Mouse (Mus musculus) layer of hippocampus, postnatal 36 days (tissue): Measurements from ENCODE around the gene Tbx2. TPM values are rescaled to one million over a fixed set of nuclear protein-coding genes. Genes with fewer than 3 reads are reported as not detected.

ENCODE experiments used
- DNase-seq, 2 experiments: peaks; one replicate each; pipeline ENCODE4 v3.0.0; 2022
- total RNA-seq, 2 experiments: library from RNA; stranded (reverse); gene quantifications; 2 replicates each; pipeline ENCODE4 v1.2.3; 2021

The Tbx2 gene
- total RNA-seq, 2 experiments from 2014 or later, result 1.2 to 1.4 TPM

GRCm38 (mm10) chr11:85825823-85826222 lies 6.5 kb upstream of the Tbx2 start:
- no peak for DNase-seq

- no peak for DNase-seq
Observed at GRCm38 (mm10) chr11:85827342-85827741, 5.0 kb upstream of the Tbx2 start.

- DNase-seq, result no peak
Observed at GRCm38 (mm10) chr11:85828691-85829519, 3.4 kb upstream of the Tbx2 start.

DNA sequence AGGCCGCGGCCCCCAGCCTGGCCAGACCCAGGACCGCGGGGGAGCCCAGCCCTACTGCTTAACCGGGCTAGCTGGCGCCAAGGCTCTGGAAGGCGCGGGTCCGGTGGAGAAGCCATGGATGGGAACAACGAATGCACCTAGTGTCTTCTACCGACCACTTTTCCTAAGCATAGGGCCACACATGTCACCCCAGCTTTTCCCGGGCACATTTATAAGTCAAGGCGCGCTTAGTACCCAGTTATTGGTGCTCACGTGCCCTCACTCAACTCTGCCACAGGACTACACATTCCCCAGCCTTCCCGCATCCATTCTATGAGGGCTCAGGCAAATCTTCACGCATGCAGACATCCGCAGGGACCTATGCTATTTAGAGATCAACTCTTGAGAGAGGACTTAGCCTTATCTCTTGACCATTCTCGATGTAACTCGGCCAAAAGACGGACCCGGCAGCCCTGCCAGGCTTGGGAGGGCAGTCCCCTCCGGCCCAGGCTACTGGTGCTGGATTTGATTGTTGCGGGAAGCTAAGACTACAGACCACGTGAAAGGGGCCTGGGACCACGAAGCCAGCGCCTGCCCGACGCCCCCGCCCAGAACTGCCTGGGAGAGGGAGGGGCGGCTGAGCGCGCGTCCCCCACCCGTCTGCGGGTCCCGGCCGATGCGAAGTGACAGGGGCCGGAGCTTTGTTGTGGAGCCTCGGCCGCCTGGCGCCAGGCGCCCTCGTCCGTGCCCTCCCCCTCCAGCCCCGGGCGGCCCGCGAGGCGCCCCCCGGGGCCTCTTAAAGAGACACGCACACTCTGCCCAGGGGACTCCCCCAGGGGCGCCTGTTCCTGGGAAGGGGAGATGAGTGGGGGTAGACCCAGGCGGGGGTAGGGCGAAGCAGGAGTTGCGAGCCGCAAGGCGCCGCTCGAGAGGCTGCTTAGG lies 2.6 kb upstream of the Tbx2 start:
- no peak for DNase-seq

DNA sequence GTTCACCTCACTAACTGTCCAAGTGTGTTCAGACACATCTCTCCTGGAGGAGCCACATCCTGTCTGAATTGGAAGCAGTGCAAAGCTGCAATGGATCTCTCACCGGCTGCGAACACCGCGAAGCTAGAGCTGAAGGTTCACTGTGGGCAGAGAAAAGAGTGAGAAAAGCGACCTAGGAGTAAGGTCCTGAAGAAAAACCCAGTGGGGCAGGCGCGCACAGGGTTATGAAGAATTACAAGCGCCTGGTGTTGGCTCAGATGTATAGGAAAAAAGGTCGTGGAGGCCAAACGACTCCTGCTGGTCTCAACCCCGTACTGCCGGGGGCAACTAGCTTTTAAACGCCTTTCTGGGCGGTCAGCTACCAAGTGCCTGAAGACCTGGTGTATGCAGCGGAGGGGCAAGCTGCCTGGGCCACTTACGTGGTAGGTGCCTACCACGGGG lies 1.4 kb upstream of the Tbx2 start:
- no peak for DNase-seq

DNA sequence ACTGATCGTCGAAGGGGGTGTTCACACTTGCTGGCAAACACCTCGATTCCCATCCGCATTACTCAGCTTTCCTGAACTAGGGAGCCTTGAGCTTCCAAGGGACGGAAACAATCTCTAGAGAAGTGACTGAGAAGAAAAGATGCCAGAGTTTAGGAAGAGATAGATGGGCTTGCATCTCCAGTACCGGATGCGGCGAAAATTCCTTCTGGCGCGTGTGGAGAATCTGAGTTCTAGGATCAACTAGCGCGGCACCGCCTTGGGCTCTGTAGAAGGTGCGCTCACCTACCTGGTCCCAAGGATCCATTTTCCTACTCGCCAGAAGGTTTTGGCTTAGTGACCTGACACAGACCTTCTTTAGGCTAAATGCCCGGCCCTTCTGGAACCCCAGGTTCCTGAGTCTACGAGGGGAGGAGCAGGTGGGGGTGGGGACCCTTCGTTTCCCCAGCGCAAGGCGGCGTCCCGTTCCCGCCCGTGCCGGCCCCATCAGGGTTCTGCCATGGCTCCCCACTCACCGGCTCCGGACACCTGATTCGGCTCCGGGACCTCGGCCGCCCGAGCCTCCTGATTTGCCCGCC lies 608 bp upstream of the Tbx2 start:
- no peak for DNase-seq

DNA sequence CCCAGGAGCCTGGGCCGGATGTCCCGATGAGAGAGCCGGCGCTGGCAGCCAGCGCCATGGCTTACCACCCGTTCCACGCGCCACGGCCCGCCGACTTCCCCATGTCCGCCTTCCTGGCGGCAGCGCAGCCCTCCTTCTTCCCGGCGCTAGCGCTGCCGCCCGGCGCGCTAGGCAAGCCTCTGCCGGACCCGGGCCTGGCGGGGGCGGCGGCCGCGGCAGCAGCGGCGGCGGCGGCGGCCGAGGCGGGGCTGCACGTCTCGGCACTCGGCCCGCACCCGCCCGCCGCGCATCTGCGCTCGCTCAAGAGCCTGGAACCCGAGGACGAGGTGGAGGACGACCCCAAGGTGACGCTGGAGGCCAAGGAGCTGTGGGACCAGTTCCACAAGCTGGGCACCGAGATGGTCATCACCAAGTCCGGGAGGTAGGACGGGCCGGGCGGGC lies 750 bp downstream of the Tbx2 start:
- DNase-seq, result no peak

DNA sequence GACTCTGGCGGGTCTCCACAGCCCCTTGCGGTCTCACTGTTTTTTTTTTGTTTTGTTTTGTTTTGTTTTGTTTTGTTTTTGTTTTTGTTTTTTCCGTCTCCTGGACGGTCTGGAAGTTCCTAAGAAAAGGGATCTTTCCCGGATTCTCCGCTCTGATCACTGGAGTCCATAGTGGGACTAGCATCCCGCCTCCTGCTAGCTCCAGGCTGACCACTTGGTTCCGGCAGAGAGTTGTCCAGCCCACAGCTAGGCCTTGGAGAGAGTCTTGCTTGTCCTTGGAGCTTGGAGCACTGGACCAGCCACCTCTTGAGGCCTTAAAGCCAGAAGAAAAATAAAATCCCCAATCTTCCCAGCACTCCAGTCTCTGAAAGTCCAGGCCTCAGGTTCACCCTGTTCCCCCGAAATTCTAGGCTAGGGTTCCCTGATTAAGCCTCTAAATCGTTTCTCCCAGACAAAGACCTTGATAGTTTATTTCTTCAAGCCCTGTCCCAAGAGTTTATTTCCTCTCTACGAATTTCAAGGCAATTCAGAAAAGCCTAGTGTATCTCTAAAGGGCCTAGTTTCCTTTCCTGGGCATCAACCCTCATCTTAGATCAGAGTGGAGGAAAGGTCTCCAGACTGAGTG lies 1.5 kb downstream of the Tbx2 start:
- DNase-seq, result no peak

DNA sequence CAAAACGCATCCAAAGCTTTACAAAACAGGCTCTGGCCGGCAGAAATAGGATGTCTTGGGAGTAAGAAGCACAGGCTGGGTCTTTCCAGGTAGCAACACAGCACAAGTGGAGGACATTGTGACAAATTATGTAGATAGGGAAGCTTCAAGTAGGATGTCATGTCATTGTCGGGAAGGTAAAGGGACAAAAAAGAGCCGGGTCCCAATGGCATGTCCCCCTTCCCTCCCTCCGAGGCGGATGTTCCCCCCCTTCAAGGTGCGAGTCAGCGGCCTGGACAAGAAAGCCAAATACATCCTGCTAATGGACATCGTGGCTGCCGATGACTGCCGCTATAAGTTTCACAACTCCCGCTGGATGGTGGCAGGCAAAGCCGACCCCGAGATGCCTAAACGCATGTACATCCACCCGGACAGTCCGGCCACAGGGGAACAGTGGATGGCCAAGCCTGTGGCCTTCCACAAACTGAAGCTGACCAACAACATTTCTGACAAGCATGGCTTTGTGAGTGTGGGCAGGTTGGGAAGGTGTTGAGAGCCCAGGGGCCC lies 2.1 kb downstream of the Tbx2 start:
- DNase-seq, result no peak

DNA sequence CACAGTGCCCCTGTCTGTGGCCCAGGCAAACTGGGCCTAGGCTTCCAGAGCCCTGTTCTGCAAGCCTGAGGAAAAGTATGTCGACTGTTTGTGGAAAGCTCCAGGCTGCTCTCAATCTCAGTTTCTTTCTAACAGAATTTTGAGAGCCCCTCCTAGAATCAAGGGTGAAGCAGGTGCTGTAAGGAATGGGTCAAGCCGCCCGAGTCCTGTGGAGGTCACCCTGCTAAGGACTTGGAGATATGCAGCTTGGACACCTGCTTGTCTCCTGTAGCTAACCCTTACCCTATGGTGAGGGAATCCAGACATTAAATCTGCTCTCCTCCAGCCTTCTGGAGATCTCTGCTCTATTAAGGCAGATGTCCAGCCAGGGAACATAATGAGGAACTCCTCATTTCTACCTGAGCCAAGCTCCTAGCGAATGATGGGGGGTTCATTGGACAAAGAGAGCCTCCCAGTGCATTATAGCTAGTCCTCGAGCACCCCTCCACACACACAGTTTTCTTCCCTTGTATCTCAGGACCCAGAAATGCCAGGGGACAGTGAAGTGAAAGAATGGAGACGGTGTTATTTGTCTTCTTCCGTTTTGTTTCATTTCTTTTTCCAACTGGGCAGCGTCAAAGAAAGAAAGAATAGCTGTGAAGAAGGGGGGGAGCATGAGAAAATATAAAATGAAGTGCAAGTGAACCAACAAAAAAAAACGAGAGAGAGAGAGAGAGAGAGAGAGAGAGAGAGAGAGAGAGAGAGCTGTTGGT lies 2.8 kb downstream of the Tbx2 start:
- no peak for DNase-seq

DNA sequence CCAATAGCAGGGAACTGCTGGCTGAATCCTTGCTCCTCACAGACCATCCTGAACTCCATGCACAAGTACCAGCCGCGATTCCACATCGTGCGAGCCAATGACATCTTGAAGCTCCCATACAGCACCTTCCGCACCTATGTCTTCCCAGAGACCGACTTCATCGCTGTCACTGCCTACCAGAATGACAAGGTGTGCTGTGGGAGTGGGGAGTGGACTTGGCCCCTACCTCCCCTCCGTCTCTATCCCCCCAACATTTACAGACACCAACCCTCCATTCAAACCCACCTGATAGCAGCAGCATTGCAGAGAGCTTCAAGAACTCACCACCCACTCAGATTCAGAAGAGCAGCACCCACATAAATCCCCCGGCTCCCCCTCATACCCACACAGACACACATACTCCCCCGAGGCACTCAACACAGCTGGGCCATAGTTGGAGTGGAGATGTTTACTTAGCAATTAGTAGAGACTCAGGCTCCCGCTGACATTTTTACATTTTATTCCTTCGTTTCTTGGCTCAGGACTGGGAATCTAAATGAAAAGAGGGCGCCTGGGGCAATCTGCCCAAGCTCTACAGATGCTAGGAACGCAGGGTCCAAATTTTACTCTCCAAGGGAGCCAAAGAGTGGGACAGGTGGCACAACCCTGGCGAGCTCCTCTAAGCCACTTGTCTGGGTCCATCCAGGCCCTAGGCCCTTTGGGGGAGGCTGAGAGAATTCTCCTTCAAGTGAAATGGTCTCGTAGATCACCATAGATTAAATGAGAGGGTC lies 3.6 kb downstream of the Tbx2 start:
- no peak for DNase-seq

- DNase-seq, result no peak
Observed at GRCm38 (mm10) chr11:85836523-85837290, 4.4 kb downstream of the Tbx2 start.

DNA sequence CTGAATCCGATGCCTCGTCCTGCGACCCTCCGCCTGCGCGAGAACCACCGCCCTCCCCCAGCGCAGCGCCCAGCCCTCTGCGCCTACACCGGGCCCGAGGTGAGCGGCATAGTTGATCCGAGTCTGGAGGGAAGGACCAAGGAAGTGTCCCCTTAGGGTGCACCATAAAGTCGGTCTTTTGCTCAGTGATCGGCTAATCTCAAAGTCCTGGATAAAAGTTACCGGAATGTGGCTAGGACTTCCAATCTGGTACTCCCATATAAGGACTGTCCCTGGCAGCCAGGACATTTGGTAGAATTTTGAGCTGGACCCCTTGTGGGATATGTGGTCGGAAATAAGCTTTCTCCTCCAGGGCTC lies 4.9 kb downstream of the Tbx2 start:
- no peak for DNase-seq

GRCm38 (mm10) chr11:85837648-85838423 lies 5.5 kb downstream of the Tbx2 start:
- no peak for DNase-seq

- no peak for DNase-seq
Observed at GRCm38 (mm10) chr11:85838424-85839257, 6.3 kb downstream of the Tbx2 start.

GRCm38 (mm10) chr11:85839258-85840030 lies 7.1 kb downstream of the Tbx2 start:
- DNase-seq, result no peak
